Comparison of ENCODE assay signal across 28 mouse cellular contexts in the genomic region with DNA sequence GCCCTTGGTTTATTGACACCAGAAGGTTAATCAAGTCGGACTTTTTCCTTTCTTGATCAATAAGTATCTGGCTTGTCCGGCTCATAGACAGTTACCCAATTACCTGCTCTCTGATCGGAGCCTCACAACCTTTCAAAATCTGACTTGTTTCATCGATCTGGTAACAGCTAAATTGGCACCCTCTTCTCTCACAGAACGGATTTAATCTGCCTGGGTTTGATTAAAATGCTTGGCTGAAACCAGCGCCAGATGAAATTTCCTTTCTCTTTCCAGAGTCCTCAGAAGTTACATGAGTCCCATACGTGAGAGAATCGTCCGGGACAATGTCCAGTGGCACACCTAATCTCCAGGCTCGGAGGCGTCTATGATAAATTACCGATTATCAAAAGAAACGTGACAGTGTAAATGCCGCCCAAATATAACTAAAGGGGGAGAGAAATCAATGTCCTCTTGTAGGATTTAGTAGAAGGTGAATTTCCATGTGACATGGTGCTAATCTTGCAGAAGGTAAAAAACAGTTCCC.
A peak's percentile ranks its signal among the peaks of the same experiment; 100 is the strongest.
DNase-seq lines count a peak whose midpoint lies in the region; ATAC-seq and TF ChIP-seq lines count a peak whose summit lies in the region.
"Had no signal": no experiment of that assay in that cellular context is flagged by ENCODE, and none has a peak within 500 bp of the region (broad histone marks: within the 10 kb centered on the region; RNA-seq: fewer than 3 reads in every experiment).

No protein-coding gene starts in this region.

- H3K79me2 ChIP-seq in liver, adult 2 months (ENCODE audit: control insufficient read depth, insufficient read depth, low read length): no peaks in the 10 kb centered on the region

- TF ChIP-seq CTCF in liver, adult 2 months (IDR thresholded peaks at IDR 0.05; ENCODE audit: low read depth, low read length): no peak
- TF ChIP-seq CTCF in stomach, postnatal 0 days (IDR thresholded peaks at IDR 0.05; ENCODE audit: low read depth): no peak

- no peaks in the 10 kb centered on the region for H3K36me3 ChIP-seq in liver, adult 2 months (ENCODE audit: control insufficient read depth, insufficient read depth, low read length)
- H3K36me3 ChIP-seq in liver, embryonic 11.5 days (ENCODE audit: control insufficient read depth, insufficient read depth, low read length): no peaks in the 10 kb centered on the region
- H3K36me3 ChIP-seq in intestine, embryonic 15.5 days: no peaks in the 10 kb centered on the region
- H3K36me3 ChIP-seq in limb, embryonic 12.5 days: no peaks in the 10 kb centered on the region
- H3K36me3 ChIP-seq in stomach, postnatal 0 days (ENCODE audit: control insufficient read depth, insufficient read depth, low read length): no peaks in the 10 kb centered on the region
- H3K36me3 ChIP-seq in midbrain, embryonic 13.5 days: no peaks in the 10 kb centered on the region
- H3K36me3 ChIP-seq: embryonic facial prominence, embryonic 12.5 days; heart, embryonic 13.5 days; neural tube, embryonic 12.5 days had no signal

- peak; percentile 93 for DNase-seq in liver, adult 2 months (ENCODE audit: extremely low read depth, low read depth, low spot score)
- no peak for DNase-seq in liver, embryonic 11.5 days (ENCODE audit: low spot score)
- DNase-seq in stomach, postnatal 0 days (ENCODE audit: low spot score): peak; percentile 21
- DNase-seq in thymus, adult 18-20 months: no peak
- DNase-seq: adrenal gland, postnatal 36 days; B cell, adult 2 months; cerebellum, adult 18-20 months; cerebellum, postnatal 10 days; gastrocnemius, postnatal 25 days; heart, adult 2 months; heart, postnatal 14 days; kidney, adult 9 months; kidney, postnatal 10 days; lung, adult 2 months; lung, postnatal 10 days; right cerebral cortex, postnatal 4 days; thymus, postnatal 25 days had no signal

- H3K4me3 ChIP-seq in liver, adult 2 months (ENCODE audit: insufficient read depth, low read depth, low read length): no peak overlapping the region
- H3K4me3 ChIP-seq in liver, embryonic 11.5 days (ENCODE audit: low read depth, low read length): no peak overlapping the region
- H3K4me3 ChIP-seq in intestine, embryonic 15.5 days (replicated peaks): no peak overlapping the region
- no peak overlapping the region for H3K4me3 ChIP-seq in limb, embryonic 12.5 days (replicated peaks)
- no peak overlapping the region for H3K4me3 ChIP-seq in stomach, postnatal 0 days (ENCODE audit: low read depth, low read length)
- H3K4me3 ChIP-seq in midbrain, embryonic 13.5 days (replicated peaks): no peak overlapping the region
- H3K4me3 ChIP-seq: embryonic facial prominence, embryonic 12.5 days; forebrain, embryonic 13.5 days; heart, adult 2 months; heart, embryonic 13.5 days; neural tube, embryonic 12.5 days had no signal

- H3K4me1 ChIP-seq in liver, adult 2 months (ENCODE audit: control insufficient read depth, insufficient read depth, low read length): peaks cover 9% of the 10 kb centered on the region
- H3K4me1 ChIP-seq in liver, embryonic 11.5 days (replicated peaks; ENCODE audit: control insufficient read depth, insufficient read depth, low read length): no peaks in the 10 kb centered on the region
- no peaks in the 10 kb centered on the region for H3K4me1 ChIP-seq in intestine, embryonic 15.5 days (replicated peaks)
- H3K4me1 ChIP-seq in limb, embryonic 12.5 days (replicated peaks): peaks cover 18% of the 10 kb centered on the region
- no peaks in the 10 kb centered on the region; the same call in 1 of the 2 replicates for H3K4me1 ChIP-seq in stomach, postnatal 0 days (replicated peaks; ENCODE audit: control insufficient read depth, insufficient read depth)
- H3K4me1 ChIP-seq in midbrain, embryonic 13.5 days (replicated peaks): no peaks in the 10 kb centered on the region
- H3K4me1 ChIP-seq: forebrain, embryonic 13.5 days; neural tube, embryonic 12.5 days had no signal

- no peak overlapping the region for H3K27ac ChIP-seq in liver, adult 2 months (replicated peaks; ENCODE audit: insufficient read depth, low read depth, low read length)
- H3K27ac ChIP-seq in liver, embryonic 11.5 days (ENCODE audit: low read depth, low read length): no peak overlapping the region
- H3K27ac ChIP-seq in intestine, embryonic 15.5 days: no peak overlapping the region
- H3K27ac ChIP-seq in limb, embryonic 12.5 days: no peak overlapping the region
- no peak overlapping the region for H3K27ac ChIP-seq in stomach, postnatal 0 days (replicated peaks)
- no peak overlapping the region for H3K27ac ChIP-seq in midbrain, embryonic 13.5 days
- H3K27ac ChIP-seq: embryonic facial prominence, embryonic 12.5 days; forebrain, embryonic 13.5 days; heart, adult 2 months; heart, embryonic 13.5 days; liver, embryonic 14.5 days; macrophage; neural tube, embryonic 12.5 days had no signal

- no peak for TF ChIP-seq EP300 in stomach, postnatal 0 days (optimal IDR thresholded peaks at IDR 0.05)

- 26% methylated on average over 14 of the region's 14 CpGs for WGBS in liver, adult 2 months
- WGBS in liver, embryonic 11.5 days: 73% methylated on average over 14 of the region's 14 CpGs
- 66% methylated on average over 14 of the region's 14 CpGs for whole genome bisulfite sequencing in intestine, embryonic 15.5 days
- 31% methylated on average over 14 of the region's 14 CpGs for WGBS in limb, embryonic 12.5 days
- WGBS in stomach, postnatal 0 days: 56% methylated on average over 14 of the region's 14 CpGs
- 71% methylated on average over 14 of the region's 14 CpGs for WGBS in midbrain, embryonic 13.5 days

- H3K4me2 ChIP-seq in liver, embryonic 11.5 days: no peak overlapping the region
- no peak overlapping the region; the same call in 1 of the 2 replicates for H3K4me2 ChIP-seq in intestine, embryonic 15.5 days (replicated peaks)
- H3K4me2 ChIP-seq in limb, embryonic 12.5 days: peak overlapping the region; percentile 32
- H3K4me2 ChIP-seq in stomach, postnatal 0 days (replicated peaks; ENCODE audit: low read depth): no peak overlapping the region
- no peak overlapping the region for H3K4me2 ChIP-seq in midbrain, embryonic 13.5 days (replicated peaks)
- H3K4me2 ChIP-seq: embryonic facial prominence, embryonic 12.5 days; forebrain, embryonic 13.5 days; heart, embryonic 13.5 days; neural tube, embryonic 12.5 days had no signal

- no peaks in the 10 kb centered on the region for H3K9me3 ChIP-seq in liver, embryonic 11.5 days (ENCODE audit: control insufficient read depth, low read length)
- no peaks in the 10 kb centered on the region for H3K9me3 ChIP-seq in intestine, embryonic 15.5 days
- no peaks in the 10 kb centered on the region for H3K9me3 ChIP-seq in limb, embryonic 12.5 days
- no peaks in the 10 kb centered on the region for H3K9me3 ChIP-seq in stomach, postnatal 0 days (ENCODE audit: control insufficient read depth, low read length)
- H3K9me3 ChIP-seq in midbrain, embryonic 13.5 days: no peaks in the 10 kb centered on the region
- H3K9me3 ChIP-seq: embryonic facial prominence, embryonic 12.5 days; forebrain, embryonic 13.5 days; heart, embryonic 13.5 days; neural tube, embryonic 12.5 days had no signal

- H3K27me3 ChIP-seq in liver, adult 2 months (ENCODE audit: control insufficient read depth, insufficient read depth, low read length): no peaks in the 10 kb centered on the region; the same call in 1 of the 2 replicates
- peaks cover 4% of the 10 kb centered on the region for H3K27me3 ChIP-seq in liver, embryonic 11.5 days (replicated peaks; ENCODE audit: control insufficient read depth, insufficient read depth, low read length)
- H3K27me3 ChIP-seq in intestine, embryonic 15.5 days (replicated peaks): no peaks in the 10 kb centered on the region
- no peaks in the 10 kb centered on the region; the same call in 1 of the 2 replicates for H3K27me3 ChIP-seq in limb, embryonic 12.5 days
- no peaks in the 10 kb centered on the region for H3K27me3 ChIP-seq in stomach, postnatal 0 days (ENCODE audit: control insufficient read depth, insufficient read depth, low read length)
- H3K27me3 ChIP-seq in midbrain, embryonic 13.5 days: no peaks in the 10 kb centered on the region
- H3K27me3 ChIP-seq: embryonic facial prominence, embryonic 12.5 days; forebrain, embryonic 13.5 days; heart, embryonic 13.5 days; neural tube, embryonic 12.5 days had no signal

- no peak overlapping the region for H3K9ac ChIP-seq in liver, adult 2 months (ENCODE audit: low read depth, low read length)
- no peak overlapping the region for H3K9ac ChIP-seq in liver, embryonic 11.5 days (ENCODE audit: low read depth, low read length)
- no peak overlapping the region for H3K9ac ChIP-seq in intestine, embryonic 15.5 days
- H3K9ac ChIP-seq in limb, embryonic 12.5 days (replicated peaks): no peak overlapping the region
- H3K9ac ChIP-seq in stomach, postnatal 0 days (ENCODE audit: low read length): no peak overlapping the region
- no peak overlapping the region for H3K9ac ChIP-seq in midbrain, embryonic 13.5 days (replicated peaks)
- H3K9ac ChIP-seq: embryonic facial prominence, embryonic 12.5 days; forebrain, embryonic 13.5 days; heart, embryonic 13.5 days; liver, embryonic 14.5 days; neural tube, embryonic 12.5 days had no signal

- TF ChIP-seq POLR2A in liver, adult 2 months (IDR thresholded peaks at IDR 0.05; ENCODE audit: extremely low read depth, insufficient read depth, low read length): no peak

- ATAC-seq in liver, embryonic 11.5 days (replicated peaks; ENCODE audit: low FRiP score): no peak
- peak; percentile 52; the same call in 1 of the 2 replicates for ATAC-seq in intestine, embryonic 15.5 days
- no peak for ATAC-seq in limb, embryonic 12.5 days (ENCODE audit: insufficient number of reproducible peaks, insufficient read depth, low FRiP score, low TSS enrichment, low read depth)
- ATAC-seq in stomach, postnatal 0 days (ENCODE audit: low FRiP score, low TSS enrichment): peak; percentile 6
- ATAC-seq in midbrain, embryonic 13.5 days: no peak
- ATAC-seq: forebrain, embryonic 13.5 days; hindbrain, embryonic 16.5 days; midbrain, embryonic 16.5 days had no signal

Comparison
In these comparisons a context has a peak if more than half of its experiments do, and no peak if none do; other contexts are left out.
1. DNase-seq: peak in liver, adult 2 months (single experiment) and stomach, postnatal 0 days (single experiment); none in liver, embryonic 11.5 days (single experiment) and thymus, adult 18-20 months (0 of 2).
2. ATAC-seq: peak in intestine, embryonic 15.5 days (single experiment) and stomach, postnatal 0 days (single experiment); none in liver, embryonic 11.5 days (single experiment), limb, embryonic 12.5 days (single experiment) and midbrain, embryonic 13.5 days (single experiment).